In genomic region chr3:132017485-132018261, GRCm38 (mm10) we compare ENCODE assay signal across 17 mouse cellular contexts.
DNase-seq lines count a peak whose midpoint lies in the region; ATAC-seq lines count a peak whose summit lies in the region.
"Had no signal": no experiment of that assay in that cellular context is flagged by ENCODE, and none has a peak within 500 bp of the region (broad histone marks: within the 10 kb centered on the region; RNA-seq: fewer than 3 reads in every experiment).

No protein-coding gene starts in this region.

- H3K4me2 ChIP-seq in forebrain, embryonic 15.5 days (replicated peaks): peak overlapping the region; percentile 14; the same call in 1 of the 2 replicates
- 0 out of 2 replicates have a peak overlapping the region, but pooled peaks have one; percentile 22 for H3K4me2 ChIP-seq in neural tube, embryonic 14.5 days (ENCODE audit: low read depth, low read length)
- H3K4me2 ChIP-seq: embryonic facial prominence, embryonic 15.5 days; heart, embryonic 12.5 days; liver, embryonic 15.5 days had no signal

- no peak overlapping the region for H3K4me3 ChIP-seq in forebrain, embryonic 15.5 days
- no peak overlapping the region for H3K4me3 ChIP-seq in neural tube, embryonic 14.5 days (ENCODE audit: low read depth, low read length)
- H3K4me3 ChIP-seq: embryonic facial prominence, embryonic 15.5 days; heart, embryonic 12.5 days; layer of hippocampus, adult 2 months; liver, embryonic 15.5 days; myocyte had no signal

- 0 out of 2 replicates have a peak overlapping the region, but pooled peaks have one; percentile 4 for H3K27ac ChIP-seq in forebrain, embryonic 15.5 days (replicated peaks)
- H3K27ac ChIP-seq in neural tube, embryonic 14.5 days (ENCODE audit: low read depth, low read length): no peak overlapping the region
- H3K27ac ChIP-seq: embryonic facial prominence, embryonic 15.5 days; layer of hippocampus, adult 2 months; liver, embryonic 15.5 days had no signal

- intact Hi-C loops in gastrocnemius, postnatal 14 days (cut with DNase I; ENCODE audit: low total_unique reads): no loop called here

- peak; percentile 67 for ATAC-seq in forebrain, embryonic 15.5 days (replicated peaks)
- ATAC-seq in neural tube, embryonic 14.5 days (ENCODE audit: low read depth): peak; percentile 74

- H3K9ac ChIP-seq in forebrain, embryonic 15.5 days (replicated peaks): no peak overlapping the region
- no peak overlapping the region for H3K9ac ChIP-seq in neural tube, embryonic 14.5 days (replicated peaks; ENCODE audit: low read depth, low read length)
- H3K9ac ChIP-seq: embryonic facial prominence, embryonic 15.5 days; heart, embryonic 12.5 days; liver, embryonic 15.5 days had no signal

- peaks cover 30% of the 10 kb centered on the region for H3K4me1 ChIP-seq in forebrain, embryonic 15.5 days
- H3K4me1 ChIP-seq in neural tube, embryonic 14.5 days (ENCODE audit: control insufficient read depth, insufficient read depth, low read length): no peaks in the 10 kb centered on the region
- H3K4me1 ChIP-seq: embryonic facial prominence, embryonic 15.5 days; liver, embryonic 15.5 days had no signal

- H3K9me3 ChIP-seq in forebrain, embryonic 15.5 days: no peaks in the 10 kb centered on the region
- H3K9me3 ChIP-seq in neural tube, embryonic 14.5 days (ENCODE audit: control insufficient read depth, low read length): no peaks in the 10 kb centered on the region
- H3K9me3 ChIP-seq: embryonic facial prominence, embryonic 15.5 days; heart, embryonic 12.5 days; liver, embryonic 15.5 days had no signal

- H3K36me3 ChIP-seq in forebrain, embryonic 15.5 days: no peaks in the 10 kb centered on the region
- H3K36me3 ChIP-seq in neural tube, embryonic 14.5 days (ENCODE audit: control insufficient read depth, insufficient read depth, low read length): no peaks in the 10 kb centered on the region
- H3K36me3 ChIP-seq: embryonic facial prominence, embryonic 15.5 days; heart, embryonic 12.5 days; liver, embryonic 15.5 days had no signal

- H3K27me3 ChIP-seq in forebrain, embryonic 15.5 days: no peaks in the 10 kb centered on the region
- no peaks in the 10 kb centered on the region for H3K27me3 ChIP-seq in neural tube, embryonic 14.5 days (ENCODE audit: control insufficient read depth, insufficient read depth, low read length)
- H3K27me3 ChIP-seq: embryonic facial prominence, embryonic 15.5 days; heart, embryonic 12.5 days; liver, embryonic 15.5 days had no signal

- DNase-seq in embryo, embryonic 11 days: peak; percentile 35
- DNase-seq in mesoderm, embryonic 11.5 days (ENCODE audit: low read depth, low spot score): peak; percentile 56
- no peak for DNase-seq in thymus, postnatal 10 days (ENCODE audit: low spot score in 2 of 2)
- no peak for DNase-seq in left cerebral cortex, adult 9 months (ENCODE audit: low spot score in 2 of 2)
- no peak for DNase-seq in frontal cortex, adult 2 months (ENCODE audit: extremely low spot score in 1 of 2, low spot score in 1 of 2)
- DNase-seq in gastrocnemius, postnatal 14 days: no peak
- DNase-seq: cerebellum, adult 9-11 months; kidney, adult 9 months; lung, postnatal 4 days; thymus, adult 18-20 months had no signal

- WGBS in forebrain, embryonic 15.5 days: 10% methylated on average over 15 of the region's 15 CpGs
- WGBS in neural tube, embryonic 14.5 days: 15% methylated on average over 15 of the region's 15 CpGs

Comparison
In these comparisons a context has a peak if more than half of its experiments do, and no peak if none do; other contexts are left out.
1. DNase-seq: peak in embryo, embryonic 11 days (single experiment) and mesoderm, embryonic 11.5 days (single experiment); none in thymus, postnatal 10 days (0 of 2), left cerebral cortex, adult 9 months (0 of 2), frontal cortex, adult 2 months (0 of 2) and gastrocnemius, postnatal 14 days (single experiment).